Mouse (Mus musculus) cerebellum, adult 9-11 months (tissue): ENCODE measurements at regions not wholly inside any gene's neighbourhood (a gene's known extent, or its start where the extent isn't known, plus 50 kb on each side); places are given as distances from the start of the nearest gene placed in this dataset.
A peak's percentile ranks its signal among the peaks of the same experiment; 100 is the strongest.

ENCODE experiments used
- DNase-seq: peaks from one replicate; pipeline ENCODE4 v3.0.0; 2022

DNA sequence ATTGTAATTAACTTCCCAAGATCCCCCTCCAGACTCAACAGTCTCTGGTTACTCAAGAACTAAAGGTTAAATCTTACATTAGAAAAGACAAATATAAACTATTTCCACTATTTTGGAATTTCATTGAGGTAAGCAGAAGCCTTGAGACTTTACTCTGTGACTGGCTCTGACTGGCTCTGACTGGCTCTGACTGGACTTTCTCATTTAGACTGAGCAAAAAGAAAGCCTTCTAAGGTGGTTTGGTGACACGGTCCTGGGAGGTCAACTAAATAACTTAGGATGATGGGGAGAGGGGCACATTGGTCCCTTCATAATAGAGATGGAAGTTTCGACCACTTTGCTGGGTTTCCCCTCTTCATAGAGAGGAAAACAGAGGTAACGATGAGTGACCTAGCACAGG lies 243.3 kb upstream of the Nfe2l3 start:
- DNase-seq: no peak

GRCm38 (mm10) chr6:51192826-51193225 lies 239.6 kb upstream of the Nfe2l3 start:
- no peak for DNase-seq

DNA sequence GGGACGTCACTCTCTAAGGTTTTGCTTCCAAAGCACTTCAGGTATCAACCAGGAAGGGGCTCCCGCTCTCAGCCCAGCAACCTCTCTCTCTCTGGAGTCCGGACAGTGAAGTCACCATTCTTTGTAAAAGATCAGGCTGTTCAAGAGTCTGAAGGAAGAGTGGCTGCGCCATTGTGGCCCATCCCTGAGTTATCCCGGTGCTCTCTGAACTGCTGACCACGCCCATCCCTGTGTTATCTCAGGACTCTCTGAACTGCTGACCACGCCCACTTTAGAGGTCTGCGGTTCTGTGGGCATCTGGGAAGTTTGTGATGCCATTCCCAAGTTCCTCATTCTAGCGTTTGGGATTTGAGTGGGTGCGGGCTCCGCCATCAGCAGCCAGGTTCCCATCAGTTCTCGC lies 239.1 kb upstream of the Nfe2l3 start:
- DNase-seq: no peak

GRCm38 (mm10) chr6:51196391-51196790 lies 236.1 kb upstream of the Nfe2l3 start:
- DNase-seq: no peak

DNA sequence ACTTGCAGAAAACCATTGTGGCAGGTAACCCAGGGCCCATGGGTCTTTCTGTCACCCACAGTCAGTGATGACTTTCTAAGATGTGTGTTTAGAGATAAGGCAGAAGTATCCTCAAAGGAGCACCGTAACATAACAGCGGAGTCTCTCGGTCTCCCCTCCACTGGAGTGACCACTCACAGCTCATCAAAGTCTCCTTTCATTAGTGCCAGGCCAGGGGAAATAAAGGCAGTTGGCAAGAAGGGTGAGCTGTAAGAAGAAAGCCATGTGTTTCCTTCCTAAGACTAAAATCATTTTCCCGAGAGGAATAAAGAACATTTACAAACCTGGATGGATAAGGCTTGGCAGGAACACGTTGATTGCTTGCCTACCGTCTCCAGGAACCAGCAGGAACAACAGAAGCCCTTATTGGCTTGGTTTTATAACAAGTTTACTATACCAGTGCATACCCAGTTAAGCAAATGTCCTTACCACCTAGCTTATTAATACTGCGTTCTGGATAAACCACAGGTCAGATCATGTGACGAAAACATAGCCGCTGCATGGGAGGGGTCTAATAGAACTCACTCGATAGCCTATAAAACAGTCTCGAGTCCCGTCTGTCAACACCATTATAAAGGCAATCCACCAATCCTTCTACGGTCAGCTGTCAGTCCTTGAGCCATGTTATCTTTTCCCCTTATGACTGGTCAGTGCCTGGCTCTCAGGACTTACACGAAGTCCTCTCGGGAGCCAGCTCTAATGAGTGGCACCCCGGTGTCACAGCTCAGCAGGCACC lies 235.3 kb upstream of the Nfe2l3 start:
- DNase-seq: no peak

- no peak for DNase-seq
Measured at GRCm38 (mm10) chr6:51200207-51200606, 232.3 kb upstream of the Nfe2l3 start.

DNA sequence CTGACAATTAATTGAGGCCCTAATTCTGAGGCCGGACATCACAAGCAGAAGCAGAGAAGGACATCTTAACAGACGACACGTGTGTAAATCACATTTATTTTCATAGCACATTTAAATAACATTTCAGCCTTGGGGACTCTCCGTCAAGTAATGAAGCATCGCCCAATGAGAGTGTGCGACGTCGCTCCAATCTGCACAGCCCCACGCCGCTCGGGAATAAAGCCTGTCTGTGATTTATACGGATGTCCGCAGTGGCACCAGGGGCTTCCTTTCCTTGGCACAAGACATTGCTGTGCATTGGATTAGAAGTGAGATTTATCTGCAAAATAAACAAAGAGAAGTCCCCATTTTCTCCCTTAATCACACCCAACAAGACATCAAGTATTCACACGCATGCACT lies 231.6 kb upstream of the Nfe2l3 start:
- no peak for DNase-seq

- no peak for DNase-seq
Measured at GRCm38 (mm10) chr6:51204306-51204705, 228.2 kb upstream of the Nfe2l3 start.

GRCm38 (mm10) chr6:51205411-51205810 lies 227.1 kb upstream of the Nfe2l3 start:
- DNase-seq: no peak

GRCm38 (mm10) chr6:51206712-51207505 lies 225.6 kb upstream of the Nfe2l3 start:
- peak; percentile 40 for DNase-seq

DNA sequence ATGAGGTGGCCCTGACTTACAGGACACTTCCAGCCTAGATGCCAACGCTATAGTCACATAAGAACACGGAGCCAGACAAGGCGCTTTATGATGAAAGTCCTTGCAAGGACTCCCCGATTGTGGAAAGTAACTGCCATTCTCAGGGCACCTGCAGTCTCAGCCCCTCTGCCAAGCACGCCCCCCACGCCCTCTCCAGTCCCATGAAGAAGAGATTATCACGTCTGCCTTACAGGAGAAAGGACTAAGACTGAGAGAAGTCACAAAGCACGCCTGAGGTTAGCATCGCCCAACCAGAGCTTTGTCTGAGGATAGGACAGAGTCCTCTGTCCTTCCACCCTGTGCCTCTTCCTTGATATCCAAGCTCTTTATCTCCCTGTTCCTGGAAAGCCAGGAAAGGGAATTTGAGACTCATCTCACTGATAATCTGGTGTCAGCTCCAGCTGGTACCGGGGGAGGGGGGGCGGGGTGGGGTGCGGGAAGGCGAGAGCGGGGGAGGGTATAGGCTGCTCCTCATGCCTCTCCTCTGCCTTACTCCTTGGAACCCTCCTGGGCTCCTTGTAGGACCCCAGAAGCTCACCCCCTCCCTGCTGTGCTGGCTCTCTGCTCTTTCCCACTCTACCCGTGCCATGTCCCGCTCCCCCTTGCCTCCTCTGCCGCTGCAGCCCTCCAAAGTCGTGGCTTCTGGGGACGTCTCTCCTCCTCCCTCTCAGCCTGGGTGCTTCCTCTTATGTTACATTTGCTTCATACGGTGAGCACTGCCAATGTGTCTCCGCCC lies 224.7 kb upstream of the Nfe2l3 start:
- no peak for DNase-seq

DNA sequence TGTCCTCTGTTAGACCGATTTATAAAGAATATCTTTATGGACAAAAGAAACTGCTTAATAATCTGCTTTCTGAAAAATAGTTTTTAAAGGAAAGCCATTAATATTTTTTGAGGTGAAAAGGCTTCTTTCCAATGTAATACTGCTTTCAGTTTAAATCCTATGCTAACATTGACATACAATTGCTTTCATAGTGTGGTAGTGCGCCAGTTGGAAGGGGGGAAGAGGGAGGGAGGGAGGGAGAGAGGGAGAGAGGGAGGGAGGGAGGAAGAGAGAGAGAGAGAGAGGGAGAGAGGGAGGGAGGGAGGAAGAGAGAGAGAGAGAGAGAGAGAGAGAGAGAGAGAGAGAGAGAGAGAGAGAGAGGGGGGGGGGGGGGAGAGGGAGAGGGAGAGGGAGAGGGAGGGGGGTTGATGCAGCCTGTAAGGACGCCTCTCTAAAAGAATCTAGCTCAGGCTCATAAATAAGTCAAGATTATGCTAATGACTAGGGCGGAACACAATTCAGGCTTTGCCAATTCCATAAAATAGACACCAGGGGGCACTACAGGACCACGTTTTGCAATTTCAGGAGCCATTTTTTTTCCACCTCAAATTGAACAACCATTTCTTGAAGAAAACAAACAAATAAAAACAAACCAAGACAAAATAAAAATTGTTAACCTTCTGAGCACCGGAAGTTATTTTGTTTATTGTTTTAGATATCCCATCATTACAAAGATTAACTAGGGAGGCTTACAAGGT lies 223.6 kb upstream of the Nfe2l3 start:
- peak; percentile 60 for DNase-seq

GRCm38 (mm10) chr6:51211418-51211817 lies 221.1 kb upstream of the Nfe2l3 start:
- no peak for DNase-seq

DNA sequence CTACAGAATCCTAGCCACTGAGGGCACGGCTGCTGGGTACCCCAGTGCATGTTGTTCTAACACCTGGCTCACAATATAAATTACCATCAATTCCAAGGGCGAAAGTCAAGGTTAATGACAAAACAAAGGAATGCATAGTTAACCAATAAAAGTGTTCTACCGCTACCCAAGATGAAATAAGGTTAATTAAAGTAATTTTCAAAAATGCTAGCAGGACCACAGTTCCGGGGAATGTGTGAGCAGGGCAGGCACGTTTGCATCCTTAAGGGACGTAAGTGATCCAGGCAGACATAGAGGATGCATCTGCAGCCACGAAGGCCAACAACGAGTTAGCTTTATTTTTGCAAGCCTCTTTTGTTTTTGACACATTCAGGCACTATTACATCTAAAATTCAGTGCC lies 220.3 kb upstream of the Nfe2l3 start:
- DNase-seq: no peak

- no peak for DNase-seq
Measured at GRCm38 (mm10) chr6:51215371-51215770, 217.1 kb upstream of the Nfe2l3 start.

GRCm38 (mm10) chr6:51216472-51216871 lies 216.0 kb upstream of the Nfe2l3 start:
- DNase-seq: peak; percentile 22

GRCm38 (mm10) chr6:51219691-51220090 lies 212.8 kb upstream of the Nfe2l3 start:
- no peak for DNase-seq

GRCm38 (mm10) chr6:51220778-51221177 lies 211.7 kb upstream of the Nfe2l3 start:
- DNase-seq: no peak

GRCm38 (mm10) chr6:51236077-51236740 lies 196.3 kb upstream of the Nfe2l3 start:
- no peak for DNase-seq

DNA sequence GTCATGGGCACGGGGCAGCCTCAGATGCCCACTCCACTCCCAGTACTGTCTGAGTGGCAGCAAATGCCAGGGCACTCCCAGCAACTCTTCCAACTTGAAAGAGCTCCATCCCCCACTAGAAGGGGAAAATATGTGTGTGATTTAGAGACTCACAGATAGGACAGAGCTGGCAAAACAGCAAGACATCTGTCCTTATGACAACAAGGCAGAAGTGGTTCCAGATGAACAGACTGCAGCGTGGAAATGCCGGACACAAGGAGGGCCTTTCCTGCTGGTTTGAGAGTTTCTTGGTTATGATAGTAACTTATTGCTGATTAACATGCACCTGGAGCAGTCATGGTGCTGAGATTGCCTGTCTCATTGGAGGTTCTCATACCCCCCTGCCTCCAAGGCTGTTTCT lies 192.4 kb upstream of the Nfe2l3 start:
- no peak for DNase-seq

- no peak for DNase-seq
Measured at GRCm38 (mm10) chr6:51250233-51250632, 182.2 kb upstream of the Nfe2l3 start.

DNA sequence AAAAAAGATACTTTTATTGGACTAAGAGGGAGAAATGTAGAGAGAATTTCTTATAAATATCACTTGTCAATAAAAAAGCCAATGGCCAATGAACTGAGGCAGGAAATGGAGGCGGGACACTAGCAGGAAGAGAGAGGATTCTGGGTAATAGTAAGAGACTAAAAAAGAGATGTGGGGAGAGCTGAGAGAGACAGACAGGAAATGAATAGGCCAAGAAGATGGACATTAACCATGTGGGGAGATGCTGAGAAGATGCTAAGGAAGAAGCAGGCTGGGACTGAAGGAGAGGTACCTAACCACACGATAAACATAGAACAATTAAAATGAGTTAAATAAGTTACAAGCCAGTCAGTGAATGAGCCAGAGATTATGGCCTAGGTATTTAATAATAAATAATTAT lies 181.0 kb upstream of the Nfe2l3 start:
- no peak for DNase-seq
